In the genomic region with DNA sequence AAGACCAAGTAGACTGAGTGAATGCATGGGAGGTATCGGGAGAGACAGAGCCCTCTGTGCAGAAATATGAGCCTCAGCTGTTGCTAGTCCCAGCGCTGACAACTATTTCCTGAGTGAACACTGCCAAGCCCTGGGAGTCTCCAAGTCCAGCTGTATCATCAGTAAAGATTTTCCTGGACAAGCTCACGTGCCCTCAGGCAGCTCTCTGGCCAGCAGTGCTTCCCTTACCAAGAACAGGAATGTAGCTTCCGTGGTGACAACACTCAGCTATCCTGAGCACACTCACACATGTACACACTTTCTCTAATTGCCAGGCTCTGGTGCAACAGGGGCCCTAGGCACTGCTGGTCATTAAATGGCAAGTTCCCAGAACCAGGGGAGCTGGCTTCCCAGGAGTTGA, we compare ENCODE assay signal across 8 mouse cellular contexts. TPM values are rescaled to one million over a fixed set of nuclear protein-coding genes. Genes with fewer than 3 reads are reported as not detected.
A peak's percentile ranks its signal among the peaks of the same experiment; 100 is the strongest.
DNase-seq lines count a peak whose midpoint lies in the region; ATAC-seq and TF ChIP-seq lines count a peak whose summit lies in the region.
"Had no signal": no experiment of that assay in that cellular context is flagged by ENCODE, and none has a peak within 500 bp of the region (broad histone marks: within the 10 kb centered on the region; RNA-seq: fewer than 3 reads in every experiment).

No protein-coding gene starts in this region.

- H3K36me3 ChIP-seq in kidney, embryonic 14.5 days (ENCODE audit: control insufficient read depth, insufficient read depth, low read length): no peaks in the 10 kb centered on the region
- H3K36me3 ChIP-seq in myocyte (ENCODE audit: control insufficient read depth, insufficient read depth): no peaks in the 10 kb centered on the region
- H3K36me3 ChIP-seq in forebrain, embryonic 15.5 days: no peaks in the 10 kb centered on the region

- H3K27me3 ChIP-seq in kidney, embryonic 14.5 days (ENCODE audit: control insufficient read depth, insufficient read depth, low read length): no peaks in the 10 kb centered on the region
- H3K27me3 ChIP-seq in myocyte (ENCODE audit: control insufficient read depth, insufficient read depth, insufficient read length): peaks cover 3% of the 10 kb centered on the region
- H3K27me3 ChIP-seq in forebrain, embryonic 15.5 days: no peaks in the 10 kb centered on the region

- no peak for TF ChIP-seq POLR2A in myocyte (IDR thresholded peaks at IDR 0.05; ENCODE audit: insufficient read length, low read depth)

- H3K27ac ChIP-seq in kidney, embryonic 14.5 days (ENCODE audit: low read depth, low read length): peak overlapping the region; percentile 67; the same call in 1 of the 2 replicates
- no peak overlapping the region for H3K27ac ChIP-seq in forebrain, embryonic 15.5 days (replicated peaks)
- H3K27ac ChIP-seq: liver, embryonic 14.5 days had no signal

- no peak overlapping the region for H3K9ac ChIP-seq in kidney, embryonic 14.5 days (ENCODE audit: low read depth, low read length)
- no peak overlapping the region for H3K9ac ChIP-seq in forebrain, embryonic 15.5 days (replicated peaks)
- H3K9ac ChIP-seq: liver, embryonic 14.5 days had no signal

- peak; percentile 67; the same call in 1 of the 2 replicates for ATAC-seq in kidney, embryonic 14.5 days (ENCODE audit: low FRiP score, low TSS enrichment)
- ATAC-seq in forebrain, embryonic 15.5 days (replicated peaks): no peak

- WGBS in kidney, embryonic 14.5 days: 18% methylated on average over 4 of the region's 4 CpGs
- 60% methylated on average over 4 of the region's 4 CpGs for WGBS in forebrain, embryonic 15.5 days

- no peaks in the 10 kb centered on the region for H3K9me3 ChIP-seq in kidney, embryonic 14.5 days (ENCODE audit: control insufficient read depth, low read length)
- no peaks in the 10 kb centered on the region for H3K9me3 ChIP-seq in forebrain, embryonic 15.5 days

- no peak overlapping the region for H3K4me3 ChIP-seq in kidney, embryonic 14.5 days (ENCODE audit: low read length)
- no peak overlapping the region for H3K4me3 ChIP-seq in myocyte
- no peak overlapping the region for H3K4me3 ChIP-seq in forebrain, embryonic 15.5 days

- 0 out of 2 replicates have a peak, but pooled peaks cover 7% of the 10 kb centered on the region for H3K4me1 ChIP-seq in kidney, embryonic 14.5 days (ENCODE audit: control insufficient read depth, insufficient read depth, low read length)
- peaks cover 10% of the 10 kb centered on the region; the same call in 1 of the 2 replicates for H3K4me1 ChIP-seq in forebrain, embryonic 15.5 days

- no peaks in the 10 kb centered on the region for H3K79me2 ChIP-seq in myocyte (ENCODE audit: control insufficient read depth, insufficient read depth)

- no peak overlapping the region for H3K4me2 ChIP-seq in kidney, embryonic 14.5 days (replicated peaks; ENCODE audit: low read depth, low read length)
- peak overlapping the region; percentile 65 for H3K4me2 ChIP-seq in myocyte (ENCODE audit: low read depth)
- H3K4me2 ChIP-seq in forebrain, embryonic 15.5 days (replicated peaks): no peak overlapping the region

- peak; percentile 9 for DNase-seq in urinary bladder, postnatal 25 days (ENCODE audit: low spot score)
- DNase-seq in urinary bladder, postnatal 10 days (ENCODE audit: low spot score): no peak
- peak; percentile 60 to 69 for DNase-seq in heart, adult 18-20 months
- no peak for DNase-seq in thymus, postnatal 0 days (ENCODE audit: low spot score)

- H3ac ChIP-seq in myocyte (ENCODE audit: control insufficient read depth, insufficient read length): no peak overlapping the region

TF ChIP-seq in myocyte, 11 proteins besides CTCF, POLR2A, EP300 and RAD21:
- peak in 2 of 3 experiments; percentile 62 to 74 for TF ChIP-seq MYOG (IDR thresholded peaks at IDR 0.05; ENCODE audit: control insufficient read depth in 1 of 3, insufficient read depth in 1 of 3, insufficient read length in 2 of 3, low read depth in 2 of 3)
- no peak for TF ChIP-seq CEBPB (IDR thresholded peaks at IDR 0.05; ENCODE audit: insufficient read depth, poor library complexity, severe bottlenecking)
- peak; percentile 75 for TF ChIP-seq USF1 (IDR thresholded peaks at IDR 0.05; ENCODE audit: low read depth)
- TF ChIP-seq REST (IDR thresholded peaks at IDR 0.05; ENCODE audit: insufficient read depth, insufficient read length): no peak
- TF ChIP-seq MYOD1 (IDR thresholded peaks at IDR 0.05; ENCODE audit: control insufficient read depth in 1 of 3, insufficient read length in 2 of 3, low read depth in 2 of 3): peak; percentile 71 to 89 (median 86)
- no peak for TF ChIP-seq MAX (IDR thresholded peaks at IDR 0.05; ENCODE audit: low read depth)
- TF ChIP-seq TCF12 (IDR thresholded peaks at IDR 0.05; ENCODE audit: insufficient read depth, poor library complexity, severe bottlenecking): peak; percentile 45

RNA-seq across cellular contexts. Expression of gene Hrh2, which starts 57.1 kb away (rescaled TPM):
- under 1 TPM; 0.37 to 0.51 TPM for total RNA-seq in heart, adult 18-20 months (2021)
- polyA plus RNA-seq in kidney, embryonic 14.5 days (2014; fragmentation: Nextera tagmentation; extraction: Ambion mirVana): 0.11 TPM in 1 of 2 replicates, not detected in the other
- not detected for polyA plus RNA-seq in myocyte (2012; fragmentation: generic; extraction: Trizol)
- polyA plus RNA-seq in thymus, postnatal 0 days (2015; fragmentation: Nextera tagmentation; extraction: Ambion mirVana): 0.57 and 0.62 TPM in 2 replicates
- 0.33 and 0.42 TPM in 2 replicates for polyA plus RNA-seq in forebrain, embryonic 15.5 days (2015; fragmentation: Nextera tagmentation; extraction: Ambion mirVana)

Comparison
In these comparisons a context has a peak if more than half of its experiments do, and no peak if none do; other contexts are left out.
1. DNase-seq: peak in urinary bladder, postnatal 25 days (single experiment) and heart, adult 18-20 months (2 of 2); none in urinary bladder, postnatal 10 days (single experiment) and thymus, postnatal 0 days (single experiment).